Mouse (Mus musculus) stomach, embryonic 15.5 days (tissue): ENCODE results near the gene Ttc16. TPM values are rescaled to one million over a fixed set of nuclear protein-coding genes. Genes with fewer than 3 reads are reported as not detected.

ENCODE experiments used
- ATAC-seq: fragments of 200-750 bp; cut with Nextera tagmentation; 2 replicates; pipeline ENCODE4 v1.8.0; 2017; ENCODE audit warnings: low read depth, moderate number of reproducible peaks, moderate TSS enrichment; ENCODE audit not compliant: insufficient read depth, low FRiP score
- H3K27ac ChIP-seq: fragments of 300-500 bp; sonication (generic); 2 replicates; pipeline ENCODE4 v1.5.1; 2015; ENCODE audit warnings: mild to moderate bottlenecking, inconsistent platforms
- H3K27me3 ChIP-seq: fragments of 300-500 bp; sonication (generic); replicated peaks from 2 replicates; pipeline ENCODE4 v1.6.1; 2015; ENCODE audit warnings: inconsistent platforms
- H3K36me3 ChIP-seq: fragments of 300-500 bp; sonication (generic); 2 replicates; pipeline ENCODE4 v1.6.1; 2015; ENCODE audit warnings: inconsistent platforms
- H3K4me1 ChIP-seq: fragments of 300-500 bp; sonication (generic); 2 replicates; pipeline ENCODE4 v1.6.1; 2015; ENCODE audit warnings: inconsistent platforms
- H3K4me2 ChIP-seq: fragments of 300-500 bp; sonication (generic); 2 replicates; pipeline ENCODE4 v1.6.1; 2015; ENCODE audit warnings: mild to moderate bottlenecking, inconsistent platforms
- H3K4me3 ChIP-seq: fragments of 300-500 bp; sonication (generic); replicated peaks from 2 replicates; pipeline ENCODE4 v1.5.1; 2015; ENCODE audit warnings: inconsistent platforms
- H3K9ac ChIP-seq: fragments of 300-500 bp; sonication (generic); 2 replicates; pipeline ENCODE4 v1.6.1; 2015; ENCODE audit warnings: inconsistent platforms
- H3K9me3 ChIP-seq: fragments of 300-500 bp; sonication (generic); 2 replicates; pipeline ENCODE4 v1.6.1; 2016; ENCODE audit warnings: inconsistent platforms
- WGBS: fragments of 180-500 bp; shearing (Covaris S2); methylation state at CpG from one replicate; pipeline ENCODE4 v1.1.7; 2015; 5-methylcytosine and 5-hydroxymethylcytosine counted together
- polyA plus RNA-seq: library from polyadenylated mRNA; unstranded; fragments of >200 nt; fragmentation: Nextera tagmentation; extraction: Ambion mirVana; gene quantifications from 2 replicates; pipeline ENCODE4 v1.2.1, GENCODE M21; 2015

The Ttc16 gene
- polyA plus RNA-seq, 1 experiment from 2014 or later: 0.23 TPM

DNA sequence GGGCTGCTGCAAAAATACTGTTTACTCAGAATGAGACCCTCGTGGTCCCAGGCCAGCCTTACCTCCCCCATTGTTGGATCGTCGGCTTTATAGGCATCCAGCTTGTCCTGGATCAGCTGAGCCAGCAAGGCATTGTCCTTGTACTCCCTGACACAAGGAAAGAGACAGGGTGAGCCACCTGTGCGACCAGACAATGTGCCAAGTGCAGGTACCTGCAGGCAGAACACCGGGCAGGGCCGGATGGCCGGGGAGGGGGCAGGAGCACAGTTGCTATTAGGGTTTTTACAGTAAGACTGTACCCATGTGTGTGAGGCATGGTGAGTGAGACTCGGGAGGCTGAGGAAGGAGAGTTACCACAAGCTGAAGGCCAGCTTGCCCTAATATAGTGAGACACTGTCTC is 36.5 kb upstream of the Ttc16 start:
- Histone ChIP-seq H3K4me3 (no peak overlapping the region), H3K27ac (no peak overlapping the region), H3K4me1 (no peaks in the 10 kb centered on the region), H3K9ac (no peak overlapping the region), H3K4me2 (no peak overlapping the region), H3K27me3 (no peaks in the 10 kb centered on the region), H3K36me3 (0 out of 2 replicates have a peak, but pooled peaks cover 9% of the 10 kb centered on the region), H3K9me3 (no peaks in the 10 kb centered on the region)
- no peak for ATAC-seq
- 73% methylated on average over 8 of the region's 8 CpGs for WGBS

DNA sequence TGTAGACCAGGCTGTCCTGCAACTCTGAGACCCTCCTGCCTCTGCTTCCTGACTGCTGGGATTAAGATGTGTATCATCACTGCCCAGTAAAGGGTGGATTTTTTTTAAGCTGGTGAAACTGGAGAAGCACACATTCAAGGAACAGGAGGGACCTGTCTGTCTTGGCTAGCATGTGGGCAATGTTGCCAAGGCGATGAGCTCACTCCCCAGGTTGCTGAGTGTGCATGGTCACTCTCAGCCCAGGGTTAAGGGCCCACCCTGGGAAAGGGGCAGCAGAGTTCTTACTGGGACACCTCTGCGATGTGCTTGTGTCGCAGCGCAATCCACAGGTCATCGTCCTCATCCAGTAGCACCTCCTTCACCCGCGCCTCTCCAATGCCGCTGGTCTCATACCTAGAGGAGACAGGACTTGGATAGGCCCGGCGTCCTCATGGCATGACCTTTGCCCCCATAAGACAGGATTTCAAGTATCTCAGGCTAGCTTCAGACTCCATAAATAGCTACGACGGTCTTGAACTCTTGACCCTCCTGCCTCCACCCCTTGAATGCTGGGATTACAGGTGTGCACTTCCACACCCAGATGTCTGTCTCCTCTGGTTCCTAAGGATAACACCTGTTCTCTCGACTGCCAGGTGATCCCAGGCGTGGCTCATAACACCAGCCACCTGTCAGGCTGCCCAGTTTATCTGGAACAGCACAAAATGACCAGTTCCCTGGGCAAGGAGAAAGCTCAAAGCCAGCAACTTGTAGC is 33.6 kb upstream of the Ttc16 start:
- Histone ChIP-seq H3K27me3 (no peaks in the 10 kb centered on the region), H3K4me3 (no peak overlapping the region), H3K36me3 (0 out of 2 replicates have a peak, but pooled peaks cover 9% of the 10 kb centered on the region), H3K9ac (no peak overlapping the region), H3K27ac (no peak overlapping the region), H3K9me3 (no peaks in the 10 kb centered on the region), H3K4me1 (no peaks in the 10 kb centered on the region), H3K4me2 (no peak overlapping the region)
- no peak for ATAC-seq
- 89% methylated on average over 14 of the region's 14 CpGs for WGBS

DNA sequence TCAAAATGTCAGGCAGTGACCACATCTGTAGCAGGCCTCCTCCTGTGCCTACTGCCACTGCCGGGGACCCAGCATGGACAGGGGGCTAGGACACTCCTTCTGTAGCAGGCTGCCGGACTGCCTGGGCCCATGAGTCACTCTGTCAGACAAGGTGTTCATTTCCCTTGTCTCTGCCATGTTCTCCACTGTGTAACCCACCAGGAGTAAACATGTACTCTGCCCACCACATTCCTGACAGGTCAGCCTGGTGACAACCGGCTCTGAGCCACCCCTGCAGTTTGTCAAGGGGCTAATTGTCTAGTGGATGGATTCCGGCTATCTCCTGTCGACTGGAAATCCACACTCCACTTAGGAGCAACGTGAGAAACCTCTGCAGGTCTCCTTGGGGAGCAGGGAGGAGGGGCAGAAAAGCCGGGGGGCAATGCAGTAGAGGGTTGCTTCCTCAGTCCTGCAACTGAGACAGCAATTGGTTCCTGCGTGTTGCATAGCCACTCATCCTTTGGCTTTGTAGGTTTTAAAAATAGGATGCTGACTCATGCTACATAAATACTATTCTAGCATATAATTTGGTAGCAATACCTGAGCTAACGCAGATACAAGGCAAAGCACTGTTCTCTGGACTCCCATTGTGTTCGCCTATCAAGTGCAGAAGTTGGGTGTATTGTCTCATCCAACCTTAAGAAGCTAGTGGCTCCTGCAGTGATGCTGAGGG is 23.0 kb upstream of the Ttc16 start:
- no peak overlapping the region for H3K27ac ChIP-seq
- no peak for ATAC-seq
- H3K4me2 ChIP-seq: no peak overlapping the region
- H3K36me3 ChIP-seq: peaks cover 7% of the 10 kb centered on the region; the same call in 1 of the 2 replicates
- no peaks in the 10 kb centered on the region for H3K27me3 ChIP-seq
- WGBS: 51% methylated on average over 10 of the region's 10 CpGs
- no peaks in the 10 kb centered on the region for H3K9me3 ChIP-seq
- no peaks in the 10 kb centered on the region for H3K4me1 ChIP-seq
- no peak overlapping the region for H3K4me3 ChIP-seq
- H3K9ac ChIP-seq: no peak overlapping the region

- H3K9me3 ChIP-seq: no peaks in the 10 kb centered on the region
- H3K27ac ChIP-seq: no peak overlapping the region
- no peaks in the 10 kb centered on the region for H3K27me3 ChIP-seq
- H3K4me2 ChIP-seq: no peak overlapping the region
- no peak overlapping the region for H3K9ac ChIP-seq
- H3K4me3 ChIP-seq: no peak overlapping the region
- no peak for ATAC-seq
- WGBS: 88% methylated on average over 13 of the region's 13 CpGs
- H3K36me3 ChIP-seq: peaks cover 7% of the 10 kb centered on the region; the same call in 1 of the 2 replicates
- H3K4me1 ChIP-seq: no peaks in the 10 kb centered on the region
Observed at GRCm38 (mm10) chr2:32795748-32796418, 20.4 kb upstream of the Ttc16 start.

- Histone ChIP-seq H3K4me2 (no peak overlapping the region), H3K27ac (no peak overlapping the region), H3K27me3 (no peaks in the 10 kb centered on the region), H3K9me3 (no peaks in the 10 kb centered on the region), H3K9ac (no peak overlapping the region), H3K4me3 (no peak overlapping the region), H3K36me3 (no peaks in the 10 kb centered on the region), H3K4me1 (no peaks in the 10 kb centered on the region)
- 75% methylated on average over 6 of the region's 6 CpGs for WGBS
- ATAC-seq: no peak
Observed at GRCm38 (mm10) chr2:32791297-32791696, 15.9 kb upstream of the Ttc16 start.

DNA sequence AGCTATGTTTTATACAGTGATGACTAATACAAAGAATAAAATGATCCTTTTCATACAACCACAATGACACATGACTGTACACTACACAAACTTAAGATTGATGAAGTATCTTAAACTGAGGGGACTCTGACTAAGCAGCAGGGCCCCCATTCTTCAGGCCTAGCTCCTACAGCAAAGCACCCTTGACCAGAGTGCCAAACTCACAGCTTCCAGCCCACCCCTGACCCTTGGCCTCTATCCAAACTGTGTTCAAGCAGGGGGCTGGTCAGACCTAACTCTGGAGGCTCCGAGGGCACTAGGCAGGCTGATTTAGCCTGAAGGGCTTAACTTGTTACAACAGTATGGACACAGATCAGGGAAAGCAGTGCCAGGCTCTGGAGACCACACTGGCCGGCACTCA is 13.1 kb upstream of the Ttc16 start:
- Histone ChIP-seq H3K9ac (no peak overlapping the region), H3K4me2 (no peak overlapping the region), H3K27ac (no peak overlapping the region), H3K4me1 (no peaks in the 10 kb centered on the region), H3K36me3 (no peaks in the 10 kb centered on the region), H3K27me3 (no peaks in the 10 kb centered on the region), H3K4me3 (no peak overlapping the region), H3K9me3 (no peaks in the 10 kb centered on the region)
- 40% methylated on average over 2 of the region's 2 CpGs for WGBS
- ATAC-seq: no peak

DNA sequence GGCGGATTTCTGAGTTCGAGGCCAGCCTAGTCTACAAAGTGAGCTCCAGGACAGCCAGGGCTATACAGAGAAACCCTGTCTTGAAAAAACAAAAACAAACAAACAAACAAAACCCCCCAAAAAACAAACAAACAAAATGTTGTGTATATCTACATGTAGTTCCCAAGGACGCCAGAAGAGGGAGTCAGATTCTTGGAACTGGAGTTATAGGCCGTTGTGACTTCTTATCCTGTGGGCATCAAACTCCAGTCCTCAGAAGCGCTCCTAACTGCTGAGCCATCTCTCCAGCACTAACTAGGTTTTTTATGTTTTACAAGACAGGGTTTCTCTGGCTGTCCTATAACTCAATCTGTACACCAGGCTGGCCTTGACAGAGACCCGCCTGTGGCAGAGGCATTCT is 11.7 kb upstream of the Ttc16 start:
- no peaks in the 10 kb centered on the region for H3K27me3 ChIP-seq
- H3K36me3 ChIP-seq: no peaks in the 10 kb centered on the region
- H3K4me2 ChIP-seq: no peak overlapping the region
- H3K4me1 ChIP-seq: no peaks in the 10 kb centered on the region
- no peak overlapping the region for H3K9ac ChIP-seq
- H3K27ac ChIP-seq: no peak overlapping the region
- ATAC-seq: no peak
- no peak overlapping the region for H3K4me3 ChIP-seq
- 69% methylated on average over 6 of the region's 6 CpGs for WGBS
- H3K9me3 ChIP-seq: no peaks in the 10 kb centered on the region

DNA sequence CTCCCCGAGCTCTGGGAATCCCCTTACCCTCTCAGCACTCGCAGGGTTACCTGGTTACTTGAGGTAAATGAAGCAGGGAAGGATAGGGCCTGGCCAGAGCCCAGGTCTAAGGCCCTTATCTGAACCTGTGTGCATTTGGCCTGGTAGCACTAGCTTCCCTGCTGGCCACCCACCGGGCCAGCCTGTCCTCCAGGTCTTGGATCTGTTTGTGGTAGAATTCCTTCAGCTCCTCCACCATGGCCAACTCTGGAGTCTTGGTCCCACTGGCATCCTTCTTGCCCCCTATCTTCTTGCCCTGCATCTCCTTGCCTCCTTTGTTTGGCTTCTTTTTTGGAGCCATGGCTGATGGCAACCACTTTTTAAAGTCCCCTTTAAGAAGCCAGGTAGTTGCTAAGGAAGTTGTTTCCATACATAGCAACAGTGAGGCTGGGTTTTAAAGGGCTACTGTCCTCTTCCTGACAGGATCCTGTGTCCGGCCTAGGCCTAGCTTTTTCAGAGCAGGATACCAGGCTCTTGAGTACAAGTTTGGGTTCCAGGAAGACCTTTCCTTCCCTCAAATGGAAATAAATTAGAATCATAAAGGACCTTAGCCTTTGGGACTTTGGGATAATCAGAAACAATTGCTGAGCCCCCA is 8.7 kb upstream of the Ttc16 start, which contains the start of gene Cfap157:
Cfap157 (minus strand) TSS at position 381 of the 634 bp plus-strand sequence.
- H3K4me1 ChIP-seq: no peaks in the 10 kb centered on the region; the same call in 1 of the 2 replicates
- H3K4me3 ChIP-seq: no peak within 1 kb of the TSS
- H3K27ac ChIP-seq: no peak within 1 kb of the TSS
- H3K27me3 ChIP-seq: no peaks in the 10 kb centered on the region
- H3K36me3 ChIP-seq: no peaks in the 10 kb centered on the region
- ATAC-seq: no peak
- no peak within 1 kb of the TSS for H3K4me2 ChIP-seq
- WGBS: 54% methylated on average over 4 of the region's 4 CpGs
- no peaks in the 10 kb centered on the region for H3K9me3 ChIP-seq
- no peak within 1 kb of the TSS for H3K9ac ChIP-seq

- Histone ChIP-seq H3K36me3 (no peaks in the 10 kb centered on the region), H3K4me2 (no peak overlapping the region), H3K4me1 (no peaks in the 10 kb centered on the region; the same call in 1 of the 2 replicates), H3K27me3 (no peaks in the 10 kb centered on the region), H3K9ac (no peak overlapping the region), H3K4me3 (no peak overlapping the region), H3K27ac (no peak overlapping the region), H3K9me3 (no peaks in the 10 kb centered on the region)
- WGBS: 76% methylated on average over 6 of the region's 6 CpGs
- ATAC-seq: no peak
Observed at GRCm38 (mm10) chr2:32781710-32782109, 6.3 kb upstream of the Ttc16 start.

DNA sequence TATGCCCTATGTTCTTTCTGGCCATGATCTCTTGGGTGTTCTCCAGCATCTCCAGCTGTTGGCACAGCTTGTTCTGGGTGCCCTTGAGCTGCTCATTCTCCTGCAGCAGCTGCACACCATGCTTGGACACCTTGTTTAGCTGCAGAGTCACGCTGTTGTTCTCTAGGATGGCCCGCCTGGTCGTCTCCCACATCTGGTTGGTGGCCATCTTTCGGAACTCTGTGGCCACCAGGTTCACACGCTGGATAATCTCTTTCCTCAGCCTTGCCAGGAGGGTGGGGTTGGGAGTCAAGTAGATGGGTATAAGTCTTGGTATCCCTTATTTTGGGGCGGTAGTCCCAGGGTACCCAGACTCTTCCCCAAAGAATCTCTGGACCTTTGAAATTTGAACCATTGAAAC is 4.3 kb upstream of the Ttc16 start:
- Histone ChIP-seq H3K27me3 (no peaks in the 10 kb centered on the region), H3K36me3 (no peaks in the 10 kb centered on the region), H3K9ac (no peak overlapping the region), H3K4me2 (no peak overlapping the region), H3K27ac (no peak overlapping the region), H3K9me3 (no peaks in the 10 kb centered on the region), H3K4me1 (peaks cover 10% of the 10 kb centered on the region), H3K4me3 (no peak overlapping the region)
- 90% methylated on average over 6 of the region's 6 CpGs for WGBS
- ATAC-seq: no peak

DNA sequence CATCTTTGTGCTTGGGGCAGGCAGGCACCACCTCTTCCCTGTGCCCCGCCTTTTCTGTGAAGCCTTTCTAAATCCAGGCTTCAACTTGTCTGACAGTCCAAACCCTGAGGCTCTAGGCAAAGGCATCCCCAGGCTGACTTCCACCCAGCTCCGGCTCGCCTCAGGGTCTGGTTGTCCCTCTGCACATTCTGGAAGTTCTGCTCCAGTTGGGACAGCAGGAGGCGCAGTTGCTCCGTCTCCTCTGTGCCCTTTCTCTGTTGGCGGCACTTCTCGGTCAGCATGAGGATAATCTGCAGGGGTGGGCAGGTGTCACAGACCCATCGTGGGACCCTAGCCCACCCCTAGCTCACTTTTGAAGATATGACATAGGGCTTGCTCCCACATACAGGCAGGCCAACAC is 3.7 kb upstream of the Ttc16 start:
- Histone ChIP-seq H3K9me3 (no peaks in the 10 kb centered on the region), H3K27ac (no peak overlapping the region), H3K4me1 (peaks cover 10% of the 10 kb centered on the region), H3K27me3 (no peaks in the 10 kb centered on the region), H3K9ac (no peak overlapping the region), H3K4me3 (no peak overlapping the region), H3K36me3 (no peaks in the 10 kb centered on the region), H3K4me2 (no peak overlapping the region)
- no peak for ATAC-seq
- WGBS: 9% methylated on average over 8 of the region's 8 CpGs
